Mouse (Mus musculus): ENCODE data around the gene Sugp2.

DNA sequence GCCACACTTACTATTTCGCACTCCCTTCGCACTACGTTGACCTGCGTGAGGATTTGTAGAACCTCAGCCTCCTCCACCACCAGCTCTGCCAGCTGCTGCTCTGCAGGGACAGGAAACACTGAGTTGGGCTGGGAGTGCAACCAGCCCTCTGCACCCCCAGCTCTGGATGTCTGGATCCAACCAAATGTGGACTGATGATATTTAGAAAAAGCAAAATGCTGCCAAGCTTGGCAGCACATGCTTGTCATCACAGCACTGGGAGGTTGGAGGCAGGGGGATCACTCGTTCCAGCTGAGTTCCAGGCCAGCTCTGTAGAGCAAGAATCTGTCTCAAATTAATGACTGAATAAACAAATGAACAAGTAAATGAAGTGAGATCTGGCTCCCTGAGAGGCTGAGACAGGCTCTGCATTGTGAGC, 60.0 kb downstream of the Sugp2 start:
- TF ChIP-seq MAFK (IDR thresholded peaks at IDR 0.05; ENCODE audit: insufficient read depth, low read depth, low read length): no peak
- no peak for TF ChIP-seq ZC3H11A (IDR thresholded peaks at IDR 0.05; ENCODE audit: borderline replicate concordance, low read depth, low read length)
- TF ChIP-seq HCFC1 (IDR thresholded peaks at IDR 0.05; ENCODE audit: borderline replicate concordance, insufficient read depth, low read length): no peak
